Mouse (Mus musculus) small intestine, adult 2 months (tissue): ENCODE data around the gene Rpp14.

Experiments used
- CTCF ChIP-seq: fragments of 200-500 bp; IDR thresholded peaks from 2 replicates; pipeline ENCODE4 v1.5.1; 2012; ENCODE audit warnings: low read depth, mild to moderate bottlenecking, control low read depth, inconsistent platforms, low read length, moderate library complexity, mixed read lengths; ENCODE audit not compliant: insufficient replicate concordance, insufficient read length; ENCODE audit errors: extremely low read depth
- POLR2A ChIP-seq: fragments of 200-500 bp; IDR thresholded peaks from 2 replicates; pipeline ENCODE4 v1.6.1; 2012; ENCODE audit warnings: low read depth, mild to moderate bottlenecking, control low read depth, inconsistent platforms, low read length, moderate library complexity

- TF ChIP-seq CTCF (no peak), POLR2A (no peak)
Measured at GRCm38 (mm10) chr14:8032087-8032944, 47.9 kb upstream of the Rpp14 start.
